Comparison of ENCODE assay signal across 28 mouse cellular contexts in genomic region chr6:59713004-59713403, GRCm38 (mm10).
"Had no signal": no experiment of that assay in that cellular context is flagged by ENCODE, and none has a peak within 500 bp of the region (broad histone marks: within the 10 kb centered on the region; RNA-seq: fewer than 3 reads in every experiment).

No protein-coding gene starts in this region.

- H3K4me3 ChIP-seq: embryonic facial prominence, embryonic 10.5 days; embryonic facial prominence, embryonic 12.5 days; embryonic facial prominence, embryonic 13.5 days; embryonic facial prominence, embryonic 15.5 days; erythroblast, embryonic 14.5 days; forebrain, embryonic 10.5 days; forebrain, embryonic 12.5 days; forebrain, embryonic 13.5 days; forebrain, embryonic 15.5 days; gastrocnemius, adult 2 months had no signal

- H3K36me3 ChIP-seq: embryonic facial prominence, embryonic 10.5 days; embryonic facial prominence, embryonic 12.5 days; embryonic facial prominence, embryonic 13.5 days; embryonic facial prominence, embryonic 15.5 days; forebrain, embryonic 10.5 days; forebrain, embryonic 12.5 days; forebrain, embryonic 15.5 days had no signal

- H3K27me3 ChIP-seq: embryonic facial prominence, embryonic 12.5 days; embryonic facial prominence, embryonic 13.5 days; embryonic facial prominence, embryonic 15.5 days; forebrain, embryonic 12.5 days; forebrain, embryonic 13.5 days; forebrain, embryonic 15.5 days had no signal

- H3K27ac ChIP-seq: embryonic facial prominence, embryonic 10.5 days; embryonic facial prominence, embryonic 12.5 days; embryonic facial prominence, embryonic 13.5 days; embryonic facial prominence, embryonic 15.5 days; forebrain, embryonic 10.5 days; forebrain, embryonic 12.5 days; forebrain, embryonic 13.5 days; forebrain, embryonic 15.5 days; gastrocnemius, adult 2 months had no signal

- H3K4me1 ChIP-seq: embryonic facial prominence, embryonic 10.5 days; embryonic facial prominence, embryonic 12.5 days; embryonic facial prominence, embryonic 13.5 days; embryonic facial prominence, embryonic 15.5 days; forebrain, embryonic 10.5 days; forebrain, embryonic 12.5 days; forebrain, embryonic 13.5 days; forebrain, embryonic 15.5 days had no signal

- H3K9ac ChIP-seq: embryonic facial prominence, embryonic 12.5 days; embryonic facial prominence, embryonic 13.5 days; embryonic facial prominence, embryonic 15.5 days; forebrain, embryonic 12.5 days; forebrain, embryonic 13.5 days; forebrain, embryonic 15.5 days; forebrain, postnatal 0 days had no signal

- H3K4me2 ChIP-seq: embryonic facial prominence, embryonic 12.5 days; embryonic facial prominence, embryonic 13.5 days; embryonic facial prominence, embryonic 15.5 days; forebrain, embryonic 12.5 days; forebrain, embryonic 13.5 days; forebrain, embryonic 15.5 days had no signal

- DNase-seq: cerebellum, adult 2 months; cerebellum, adult 8-10 months; cerebellum, adult 9-10 months; cerebellum, adult 9-11 months; cerebellum, postnatal 10 days; cerebellum, postnatal 14 days; cerebellum, postnatal 25 days; cerebellum, postnatal 36 days; embryo, embryonic 11 days; gastrocnemius, adult 2 months; gastrocnemius, postnatal 10 days; gastrocnemius, postnatal 14 days; gastrocnemius, postnatal 25 days; gastrocnemius, postnatal 36 days; heart, adult 11 months; heart, adult 18-20 months had no signal

- H3K9me3 ChIP-seq: embryonic facial prominence, embryonic 10.5 days; embryonic facial prominence, embryonic 12.5 days; embryonic facial prominence, embryonic 15.5 days; forebrain, embryonic 10.5 days; forebrain, embryonic 12.5 days; forebrain, embryonic 13.5 days; forebrain, embryonic 15.5 days had no signal

- ATAC-seq: forebrain, embryonic 13.5 days; forebrain, embryonic 14.5 days; forebrain, embryonic 15.5 days; forebrain, embryonic 16.5 days; forebrain, postnatal 0 days had no signal
